9 mouse cellular contexts compared by ENCODE assay signal in the genomic region with DNA sequence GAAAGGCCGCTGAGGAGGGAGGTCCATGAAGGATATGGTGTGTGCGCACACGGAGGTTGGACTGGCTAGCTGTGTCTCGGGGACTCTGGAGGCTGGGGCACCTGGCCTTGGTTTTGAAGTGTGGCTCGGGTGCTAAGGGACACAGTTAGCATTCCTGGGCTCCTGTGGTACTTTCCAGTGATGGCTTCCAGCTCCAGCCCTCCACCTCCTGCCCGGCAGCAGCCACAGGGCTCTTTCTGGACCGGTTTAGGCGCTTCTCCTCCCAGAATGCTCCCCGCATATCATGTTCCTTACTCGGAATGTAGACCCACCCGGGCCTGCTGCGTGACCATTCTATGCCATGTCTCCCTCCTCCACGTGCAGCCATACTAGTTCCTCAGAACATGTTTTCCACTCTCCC. TPM values are rescaled to one million over a fixed set of nuclear protein-coding genes. Genes with fewer than 3 reads are reported as not detected.
A peak's percentile ranks its signal among the peaks of the same experiment; 100 is the strongest.
DNase-seq lines count a peak whose midpoint lies in the region; ATAC-seq and TF ChIP-seq lines count a peak whose summit lies in the region.
"Had no signal": no experiment of that assay in that cellular context is flagged by ENCODE, and none has a peak within 500 bp of the region (broad histone marks: within the 10 kb centered on the region; RNA-seq: fewer than 3 reads in every experiment).

No protein-coding gene starts in this region.

- no peak for DNase-seq in kidney, adult 2 months
- no peak for DNase-seq in kidney, adult 8-10 months
- DNase-seq in midbrain, embryonic 14.5 days = peak; percentile 14
- DNase-seq in frontal cortex, postnatal 36 days (ENCODE audit: low spot score in 2 of 2) = no peak
- no peak for DNase-seq in cerebellum, postnatal 10 days
- DNase-seq in right cerebral cortex, postnatal 25 days = no peak

- peak overlapping the region; percentile 33 for H3K4me2 ChIP-seq in embryonic facial prominence, embryonic 12.5 days (replicated peaks)
- H3K4me2 ChIP-seq in hindbrain, embryonic 16.5 days (ENCODE audit: low read length) = peak overlapping the region; percentile 48
- H3K4me2 ChIP-seq in midbrain, embryonic 14.5 days (ENCODE audit: low read length) = peak overlapping the region; percentile 50

- 69% methylated on average over 13 of the region's 13 CpGs for WGBS in kidney, adult 2 months
- 79% methylated on average over 13 of the region's 13 CpGs for WGBS in embryonic facial prominence, embryonic 12.5 days
- 86% methylated on average over 13 of the region's 13 CpGs for WGBS in hindbrain, embryonic 16.5 days
- 92% methylated on average over 13 of the region's 13 CpGs for WGBS in midbrain, embryonic 14.5 days

- H3K9me3 ChIP-seq in embryonic facial prominence, embryonic 12.5 days = no peaks in the 10 kb centered on the region
- no peaks in the 10 kb centered on the region for H3K9me3 ChIP-seq in hindbrain, embryonic 16.5 days (ENCODE audit: control insufficient read depth, low read length)
- no peaks in the 10 kb centered on the region for H3K9me3 ChIP-seq in midbrain, embryonic 14.5 days (ENCODE audit: control insufficient read depth, low read length)

- no peak for TF ChIP-seq CTCF in kidney, adult 2 months (conservative IDR thresholded peaks at IDR 0.05; ENCODE audit: insufficient read depth, insufficient read length, low read depth, low read length)

- TF ChIP-seq POLR2A in kidney, adult 2 months (IDR thresholded peaks at IDR 0.05; ENCODE audit: low read depth, low read length) = no peak

- peaks cover 3% of the 10 kb centered on the region; the same call in 1 of the 2 replicates for H3K4me1 ChIP-seq in kidney, adult 2 months (ENCODE audit: control insufficient read depth, insufficient read depth, low read length)
- peaks cover 3% of the 10 kb centered on the region; the same call in 1 of the 2 replicates for H3K4me1 ChIP-seq in embryonic facial prominence, embryonic 12.5 days
- H3K4me1 ChIP-seq in hindbrain, embryonic 16.5 days (ENCODE audit: control insufficient read depth, insufficient read depth, low read depth, low read length) = peaks cover 8% of the 10 kb centered on the region
- H3K4me1 ChIP-seq in midbrain, embryonic 14.5 days (ENCODE audit: control insufficient read depth, insufficient read depth, low read length) = no peaks in the 10 kb centered on the region

- ATAC-seq in embryonic facial prominence, embryonic 12.5 days (ENCODE audit: insufficient number of reproducible peaks, insufficient read depth, low FRiP score, low TSS enrichment) = no peak
- ATAC-seq in hindbrain, embryonic 16.5 days = no peak; the same call in 1 of the 2 replicates
- no peak for ATAC-seq in midbrain, embryonic 14.5 days (ENCODE audit: low FRiP score, low TSS enrichment)
- ATAC-seq: Patski had no signal

- H3K4me3 ChIP-seq in kidney, adult 2 months (ENCODE audit: insufficient read depth, low read depth, low read length) = no peak overlapping the region
- no peak overlapping the region for H3K4me3 ChIP-seq in embryonic facial prominence, embryonic 12.5 days
- H3K4me3 ChIP-seq in hindbrain, embryonic 16.5 days (ENCODE audit: low read length) = no peak overlapping the region
- H3K4me3 ChIP-seq in midbrain, embryonic 14.5 days (replicated peaks; ENCODE audit: low read depth, low read length) = 0 out of 2 replicates have a peak overlapping the region, but pooled peaks have one; percentile 7

- H3K9ac ChIP-seq in embryonic facial prominence, embryonic 12.5 days = peak overlapping the region; percentile 20; the same call in 1 of the 2 replicates
- H3K9ac ChIP-seq in hindbrain, embryonic 16.5 days (ENCODE audit: low read depth, low read length) = peak overlapping the region; percentile 51; the same call in 1 of the 2 replicates
- peak overlapping the region; percentile 42; the same call in 1 of the 2 replicates for H3K9ac ChIP-seq in midbrain, embryonic 14.5 days (replicated peaks; ENCODE audit: low read length)

- peak overlapping the region; percentile 30; the same call in 1 of the 2 replicates for H3K27ac ChIP-seq in kidney, adult 2 months (ENCODE audit: insufficient read depth, low read depth, low read length)
- peak overlapping the region; percentile 18; the same call in 1 of the 2 replicates for H3K27ac ChIP-seq in embryonic facial prominence, embryonic 12.5 days
- peak overlapping the region; percentile 52 for H3K27ac ChIP-seq in hindbrain, embryonic 16.5 days (ENCODE audit: low read depth, low read length)
- peak overlapping the region; percentile 32; the same call in 1 of the 2 replicates for H3K27ac ChIP-seq in midbrain, embryonic 14.5 days (replicated peaks; ENCODE audit: low read depth, low read length)

- H3K27me3 ChIP-seq in kidney, adult 2 months (replicated peaks; ENCODE audit: control insufficient read depth, insufficient read depth, low read length) = no peaks in the 10 kb centered on the region
- H3K27me3 ChIP-seq in embryonic facial prominence, embryonic 12.5 days = no peaks in the 10 kb centered on the region
- no peaks in the 10 kb centered on the region for H3K27me3 ChIP-seq in hindbrain, embryonic 16.5 days (replicated peaks; ENCODE audit: control insufficient read depth, insufficient read depth, low read length)
- no peaks in the 10 kb centered on the region for H3K27me3 ChIP-seq in midbrain, embryonic 14.5 days (ENCODE audit: control insufficient read depth, insufficient read depth, low read length)
- H3K27me3 ChIP-seq: Patski had no signal

- H3K36me3 ChIP-seq in kidney, adult 2 months (ENCODE audit: control insufficient read depth, insufficient read depth, low read length) = no peaks in the 10 kb centered on the region
- H3K36me3 ChIP-seq in embryonic facial prominence, embryonic 12.5 days = peaks cover 59% of the 10 kb centered on the region
- peaks cover 25% of the 10 kb centered on the region for H3K36me3 ChIP-seq in hindbrain, embryonic 16.5 days (ENCODE audit: control insufficient read depth, insufficient read depth, low read length)
- peaks cover 71% of the 10 kb centered on the region for H3K36me3 ChIP-seq in midbrain, embryonic 14.5 days (ENCODE audit: control insufficient read depth, insufficient read depth, low read length)

RNA-seq across cellular contexts. Expression of gene Mcts2, which starts 6.9 kb away (rescaled TPM):
- polyA plus RNA-seq in kidney, adult 2 months (2012; rRNA removed) = 8.4 and 10.1 TPM in 2 replicates
- polyA plus RNA-seq in embryonic facial prominence, embryonic 12.5 days (2016; fragmentation: Nextera tagmentation; extraction: Ambion mirVana) = 36.4 and 38.9 TPM in 2 replicates
- 32.2 and 36.7 TPM in 2 replicates for polyA plus RNA-seq in hindbrain, embryonic 16.5 days (2015; fragmentation: Nextera tagmentation; extraction: Ambion mirVana)
- 39.9 and 41.4 TPM in 2 replicates for polyA plus RNA-seq in midbrain, embryonic 14.5 days (2014; fragmentation: Nextera tagmentation; extraction: Ambion mirVana)

RNA-seq across cellular contexts. Expression of gene H13, which starts 24.5 kb away (rescaled TPM):
- polyA plus RNA-seq in kidney, adult 2 months (2012; rRNA removed) = 129 and 161 TPM in 2 replicates
- polyA plus RNA-seq in embryonic facial prominence, embryonic 12.5 days (2016; fragmentation: Nextera tagmentation; extraction: Ambion mirVana) = 129 and 131 TPM in 2 replicates
- 172 and 178 TPM in 2 replicates for polyA plus RNA-seq in hindbrain, embryonic 16.5 days (2015; fragmentation: Nextera tagmentation; extraction: Ambion mirVana)
- polyA plus RNA-seq in midbrain, embryonic 14.5 days (2014; fragmentation: Nextera tagmentation; extraction: Ambion mirVana) = 177 and 184 TPM in 2 replicates

RNA-seq across cellular contexts. Expression of gene Id1, which starts 42.3 kb away (rescaled TPM):
- 156 and 235 TPM in 2 replicates for polyA plus RNA-seq in kidney, adult 2 months (2012; rRNA removed)
- 168 and 170 TPM in 2 replicates for polyA plus RNA-seq in embryonic facial prominence, embryonic 12.5 days (2016; fragmentation: Nextera tagmentation; extraction: Ambion mirVana)
- 56.8 and 68.4 TPM in 2 replicates for polyA plus RNA-seq in hindbrain, embryonic 16.5 days (2015; fragmentation: Nextera tagmentation; extraction: Ambion mirVana)
- polyA plus RNA-seq in midbrain, embryonic 14.5 days (2014; fragmentation: Nextera tagmentation; extraction: Ambion mirVana) = 33.5 and 38.8 TPM in 2 replicates
